Mouse (Mus musculus) cerebellum, adult 18-20 months (tissue): Measurements from ENCODE around the gene N4bp2l1.

Source experiments
- DNase-seq, 2 experiments: peaks; one replicate each; pipeline ENCODE4 v3.0.0; 2021

N4bp2l1 gene

GRCm38 (mm10) chr5:150598202-150599119 lies 1.5 kb upstream of the N4bp2l1 start:
- no peak for DNase-seq

GRCm38 (mm10) chr5:150595366-150596016 lies 1.5 kb downstream of the N4bp2l1 start:
- DNase-seq: no peak

GRCm38 (mm10) chr5:150594649-150595339 lies 2.2 kb downstream of the N4bp2l1 start:
- peak in 1 of 2 experiments; percentile 39 for DNase-seq

- DNase-seq: peak; percentile 69 to 76
These were observed 3.0 kb downstream of the N4bp2l1 start for GRCm38 (mm10) chr5:150593756-150594648.

GRCm38 (mm10) chr5:150592904-150593755 lies 3.9 kb downstream of the N4bp2l1 start:
- peak; percentile 66 to 71 for DNase-seq

GRCm38 (mm10) chr5:150592186-150592903 lies 4.6 kb downstream of the N4bp2l1 start:
- DNase-seq: no peak

GRCm38 (mm10) chr5:150589945-150590344 lies 7.0 kb downstream of the N4bp2l1 start:
- DNase-seq: no peak

- DNase-seq: no peak
These were observed 12.7 kb downstream of the N4bp2l1 start for GRCm38 (mm10) chr5:150584337-150584729.

- DNase-seq: peak; percentile 28 to 45
These were observed 13.2 kb downstream of the N4bp2l1 start for GRCm38 (mm10) chr5:150583622-150584336.

GRCm38 (mm10) chr5:150583181-150583580 lies 13.8 kb downstream of the N4bp2l1 start:
- DNase-seq: no peak

GRCm38 (mm10) chr5:150581180-150581579 lies 15.8 kb downstream of the N4bp2l1 start:
- no peak for DNase-seq

GRCm38 (mm10) chr5:150578613-150579171 lies 18.3 kb downstream of the N4bp2l1 start:
- DNase-seq: no peak

- no peak for DNase-seq
These were observed 20.2 kb downstream of the N4bp2l1 start for GRCm38 (mm10) chr5:150576832-150577231.

GRCm38 (mm10) chr5:150574885-150575284 lies 22.1 kb downstream of the N4bp2l1 start:
- DNase-seq: no peak

GRCm38 (mm10) chr5:150574403-150574802 lies 22.6 kb downstream of the N4bp2l1 start:
- no peak for DNase-seq

- no peak for DNase-seq
These were observed 26.3 kb downstream of the N4bp2l1 start for GRCm38 (mm10) chr5:150570496-150571219.

- DNase-seq: no peak
These were observed 30.0 kb downstream of the N4bp2l1 start for GRCm38 (mm10) chr5:150566971-150567370.

GRCm38 (mm10) chr5:150566226-150566625 lies 30.8 kb downstream of the N4bp2l1 start:
- DNase-seq: no peak

- no peak for DNase-seq
These were observed 32.6 kb downstream of the N4bp2l1 start for GRCm38 (mm10) chr5:150564426-150564825.
